Mouse (Mus musculus) stomach, embryonic 15.5 days (tissue): ENCODE measurements at regions not wholly inside any gene's neighbourhood (a gene's known extent, or its start where the extent isn't known, plus 50 kb on each side); places are given as distances from the start of the nearest gene placed in this dataset.

ENCODE experiments used
- ATAC-seq: fragments of 200-750 bp; cut with Nextera tagmentation; 2 replicates; pipeline ENCODE4 v1.8.0; 2017; ENCODE audit warnings: low read depth, moderate number of reproducible peaks, moderate TSS enrichment; ENCODE audit not compliant: insufficient read depth, low FRiP score
- H3K27ac ChIP-seq: fragments of 300-500 bp; sonication (generic); 2 replicates; pipeline ENCODE4 v1.5.1; 2015; ENCODE audit warnings: mild to moderate bottlenecking, inconsistent platforms
- H3K27me3 ChIP-seq: fragments of 300-500 bp; sonication (generic); replicated peaks from 2 replicates; pipeline ENCODE4 v1.6.1; 2015; ENCODE audit warnings: inconsistent platforms
- H3K36me3 ChIP-seq: fragments of 300-500 bp; sonication (generic); 2 replicates; pipeline ENCODE4 v1.6.1; 2015; ENCODE audit warnings: inconsistent platforms
- H3K4me1 ChIP-seq: fragments of 300-500 bp; sonication (generic); 2 replicates; pipeline ENCODE4 v1.6.1; 2015; ENCODE audit warnings: inconsistent platforms
- H3K4me2 ChIP-seq: fragments of 300-500 bp; sonication (generic); 2 replicates; pipeline ENCODE4 v1.6.1; 2015; ENCODE audit warnings: mild to moderate bottlenecking, inconsistent platforms
- H3K4me3 ChIP-seq: fragments of 300-500 bp; sonication (generic); replicated peaks from 2 replicates; pipeline ENCODE4 v1.5.1; 2015; ENCODE audit warnings: inconsistent platforms
- H3K9ac ChIP-seq: fragments of 300-500 bp; sonication (generic); 2 replicates; pipeline ENCODE4 v1.6.1; 2015; ENCODE audit warnings: inconsistent platforms
- H3K9me3 ChIP-seq: fragments of 300-500 bp; sonication (generic); 2 replicates; pipeline ENCODE4 v1.6.1; 2016; ENCODE audit warnings: inconsistent platforms
- WGBS: fragments of 180-500 bp; shearing (Covaris S2); methylation state at CpG from one replicate; pipeline ENCODE4 v1.1.7; 2015; 5-methylcytosine and 5-hydroxymethylcytosine counted together

- Histone ChIP-seq H3K9me3 (no peaks in the 10 kb centered on the region), H3K36me3 (no peaks in the 10 kb centered on the region), H3K27ac (no peak overlapping the region), H3K4me2 (no peak overlapping the region), H3K27me3 (no peaks in the 10 kb centered on the region), H3K4me3 (no peak overlapping the region), H3K9ac (no peak overlapping the region), H3K4me1 (no peaks in the 10 kb centered on the region)
- WGBS: 87% methylated on average over 3 of the region's 3 CpGs
- no peak for ATAC-seq
Observed at GRCm38 (mm10) chr9:30564765-30565680, 138.1 kb downstream of the Snx19 start.

GRCm38 (mm10) chr9:30563399-30563798 is 136.5 kb downstream of the Snx19 start:
- Histone ChIP-seq H3K27me3 (no peaks in the 10 kb centered on the region), H3K27ac (no peak overlapping the region), H3K4me3 (no peak overlapping the region), H3K36me3 (no peaks in the 10 kb centered on the region), H3K4me1 (no peaks in the 10 kb centered on the region), H3K9ac (no peak overlapping the region), H3K9me3 (no peaks in the 10 kb centered on the region), H3K4me2 (no peak overlapping the region)
- 78% methylated on average over 5 of the region's 5 CpGs for WGBS
- no peak for ATAC-seq

DNA sequence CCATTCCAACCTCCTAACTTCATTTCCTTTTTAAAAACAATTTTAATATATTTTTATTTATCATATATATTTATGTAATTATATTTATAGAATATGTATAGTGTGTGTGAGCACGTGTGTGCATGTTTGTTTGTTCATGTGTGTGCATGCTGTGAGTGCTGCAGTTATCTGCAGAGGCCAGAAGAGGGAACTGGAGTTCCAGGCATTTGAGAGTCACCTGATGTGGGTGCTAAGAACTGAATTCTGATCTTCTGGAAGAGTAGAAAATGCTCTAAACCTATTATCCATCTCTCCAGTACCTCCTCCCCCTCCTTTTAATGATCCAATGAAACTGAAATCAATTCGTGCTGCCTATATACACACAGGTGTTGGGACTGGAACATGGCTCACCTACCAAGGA is 128.0 kb downstream of the Snx19 start:
- no peaks in the 10 kb centered on the region for H3K9me3 ChIP-seq
- no peak overlapping the region for H3K4me3 ChIP-seq
- H3K27ac ChIP-seq: no peak overlapping the region
- H3K4me2 ChIP-seq: no peak overlapping the region
- no peaks in the 10 kb centered on the region for H3K27me3 ChIP-seq
- no peaks in the 10 kb centered on the region for H3K36me3 ChIP-seq
- no peak overlapping the region for H3K9ac ChIP-seq
- H3K4me1 ChIP-seq: no peaks in the 10 kb centered on the region
- WGBS: 73% methylated on average over 2 of the region's 2 CpGs
- no peak for ATAC-seq

GRCm38 (mm10) chr9:30552721-30553120 is 125.8 kb downstream of the Snx19 start:
- Histone ChIP-seq H3K36me3 (no peaks in the 10 kb centered on the region), H3K9ac (no peak overlapping the region), H3K9me3 (no peaks in the 10 kb centered on the region), H3K27me3 (no peaks in the 10 kb centered on the region), H3K4me3 (no peak overlapping the region), H3K4me1 (no peaks in the 10 kb centered on the region), H3K27ac (no peak overlapping the region), H3K4me2 (no peak overlapping the region)
- ATAC-seq: no peak
- WGBS: 84% methylated on average over 8 of the region's 8 CpGs

DNA sequence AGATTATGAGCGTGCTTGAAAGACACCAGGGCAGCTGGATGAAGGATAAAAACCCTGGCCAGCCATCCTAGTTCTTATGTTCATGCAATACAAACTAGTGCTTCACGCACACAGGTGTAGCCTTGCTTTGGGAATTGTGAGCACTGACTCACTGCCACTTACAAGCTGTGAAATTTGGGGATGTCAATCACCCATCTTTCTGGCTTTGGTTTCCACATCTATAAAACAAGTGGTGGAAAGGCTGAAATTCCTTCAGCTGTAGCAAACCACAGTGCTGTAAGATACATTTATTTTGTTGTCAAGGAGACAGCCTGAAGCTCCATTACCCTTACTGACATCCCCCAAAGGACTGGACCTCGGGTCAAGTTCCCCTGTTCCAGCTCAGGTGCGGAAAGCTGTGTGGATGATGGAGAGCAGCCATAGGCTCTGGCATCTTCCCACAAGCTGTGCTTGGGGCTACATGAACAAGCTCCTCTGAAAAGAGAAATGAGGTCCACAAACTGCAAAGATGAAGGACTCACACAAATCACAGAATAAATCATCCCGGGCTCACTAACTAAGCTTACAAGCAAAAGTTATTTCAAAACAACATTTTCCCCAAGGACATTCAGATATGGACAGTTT is 123.1 kb downstream of the Snx19 start:
- Histone ChIP-seq H3K27ac (no peak overlapping the region), H3K9me3 (no peaks in the 10 kb centered on the region), H3K4me1 (no peaks in the 10 kb centered on the region), H3K4me3 (no peak overlapping the region), H3K9ac (no peak overlapping the region), H3K36me3 (no peaks in the 10 kb centered on the region), H3K27me3 (no peaks in the 10 kb centered on the region), H3K4me2 (no peak overlapping the region)
- WGBS: 76% methylated on average over 5 of the region's 5 CpGs
- no peak for ATAC-seq

DNA sequence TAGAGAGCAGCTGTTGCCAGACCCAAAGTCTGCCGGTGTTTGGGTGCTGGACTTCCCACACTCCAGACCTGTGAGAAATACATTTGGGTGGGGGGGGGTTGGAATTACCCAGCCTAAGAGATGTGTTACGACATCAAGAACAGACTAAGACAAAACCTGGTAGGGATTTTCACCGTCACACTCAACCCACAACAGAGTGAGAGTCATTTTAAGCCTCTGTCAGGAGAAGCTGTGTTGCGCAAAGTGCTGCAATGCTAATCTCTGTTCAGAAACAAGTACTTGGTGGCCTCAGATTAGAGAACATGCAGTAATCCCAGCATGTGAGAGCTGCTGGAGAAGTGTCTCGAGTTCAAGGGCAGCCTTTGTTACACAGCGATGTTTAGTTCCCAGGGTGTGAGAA is 113.0 kb downstream of the Snx19 start:
- H3K4me1 ChIP-seq: no peaks in the 10 kb centered on the region
- ATAC-seq: no peak
- H3K9ac ChIP-seq: no peak overlapping the region
- H3K4me3 ChIP-seq: no peak overlapping the region
- H3K36me3 ChIP-seq: no peaks in the 10 kb centered on the region
- H3K27ac ChIP-seq: no peak overlapping the region
- no peak overlapping the region for H3K4me2 ChIP-seq
- WGBS: 89% methylated on average over 6 of the region's 6 CpGs
- no peaks in the 10 kb centered on the region for H3K9me3 ChIP-seq
- no peaks in the 10 kb centered on the region for H3K27me3 ChIP-seq

- WGBS: 62% methylated on average over 8 of the region's 8 CpGs
- Histone ChIP-seq H3K27me3 (no peaks in the 10 kb centered on the region), H3K4me3 (no peak overlapping the region), H3K4me1 (no peaks in the 10 kb centered on the region), H3K36me3 (no peaks in the 10 kb centered on the region), H3K4me2 (no peak overlapping the region), H3K27ac (no peak overlapping the region), H3K9ac (no peak overlapping the region), H3K9me3 (no peaks in the 10 kb centered on the region)
- no peak for ATAC-seq
Observed at GRCm38 (mm10) chr9:30536508-30537100, 109.7 kb downstream of the Snx19 start.

DNA sequence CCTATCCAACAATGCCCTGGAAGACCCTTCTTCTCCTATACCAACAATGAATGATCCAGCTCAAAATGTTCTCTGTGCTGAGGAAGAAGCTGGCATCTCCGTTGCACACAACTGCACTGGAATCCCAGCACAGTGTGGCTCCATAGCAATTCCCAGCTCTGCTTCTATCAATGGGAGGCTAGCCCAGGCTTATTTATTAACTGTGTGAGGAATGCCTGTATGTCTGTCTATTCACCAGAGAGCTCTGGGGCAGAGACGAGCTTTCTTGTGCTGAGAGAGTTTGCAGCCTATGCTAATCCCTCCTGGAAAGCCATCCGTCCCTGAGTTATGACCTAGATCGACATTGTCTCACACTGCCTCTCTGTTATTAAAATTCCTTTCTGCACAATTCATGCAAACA is 108.1 kb downstream of the Snx19 start:
- Histone ChIP-seq H3K36me3 (no peaks in the 10 kb centered on the region), H3K9ac (no peak overlapping the region), H3K27ac (no peak overlapping the region), H3K27me3 (no peaks in the 10 kb centered on the region), H3K9me3 (no peaks in the 10 kb centered on the region), H3K4me3 (no peak overlapping the region), H3K4me2 (no peak overlapping the region), H3K4me1 (no peaks in the 10 kb centered on the region)
- ATAC-seq: no peak
- WGBS: 47% methylated on average over 4 of the region's 4 CpGs

GRCm38 (mm10) chr9:30533780-30534343 is 107.0 kb downstream of the Snx19 start:
- H3K27me3 ChIP-seq: no peaks in the 10 kb centered on the region
- H3K27ac ChIP-seq: no peak overlapping the region
- H3K9ac ChIP-seq: no peak overlapping the region
- H3K9me3 ChIP-seq: no peaks in the 10 kb centered on the region
- H3K4me2 ChIP-seq: no peak overlapping the region
- no peak for ATAC-seq
- WGBS: 83% methylated on average over 11 of the region's 11 CpGs
- H3K36me3 ChIP-seq: no peaks in the 10 kb centered on the region
- no peak overlapping the region for H3K4me3 ChIP-seq
- no peaks in the 10 kb centered on the region for H3K4me1 ChIP-seq

GRCm38 (mm10) chr9:30533091-30533779 is 106.3 kb downstream of the Snx19 start:
- H3K27me3 ChIP-seq: no peaks in the 10 kb centered on the region
- 65% methylated on average over 9 of the region's 9 CpGs for WGBS
- no peak overlapping the region for H3K4me3 ChIP-seq
- H3K36me3 ChIP-seq: no peaks in the 10 kb centered on the region
- no peak overlapping the region for H3K27ac ChIP-seq
- no peaks in the 10 kb centered on the region for H3K4me1 ChIP-seq
- H3K9ac ChIP-seq: no peak overlapping the region
- H3K4me2 ChIP-seq: no peak overlapping the region
- ATAC-seq: no peak
- no peaks in the 10 kb centered on the region for H3K9me3 ChIP-seq

DNA sequence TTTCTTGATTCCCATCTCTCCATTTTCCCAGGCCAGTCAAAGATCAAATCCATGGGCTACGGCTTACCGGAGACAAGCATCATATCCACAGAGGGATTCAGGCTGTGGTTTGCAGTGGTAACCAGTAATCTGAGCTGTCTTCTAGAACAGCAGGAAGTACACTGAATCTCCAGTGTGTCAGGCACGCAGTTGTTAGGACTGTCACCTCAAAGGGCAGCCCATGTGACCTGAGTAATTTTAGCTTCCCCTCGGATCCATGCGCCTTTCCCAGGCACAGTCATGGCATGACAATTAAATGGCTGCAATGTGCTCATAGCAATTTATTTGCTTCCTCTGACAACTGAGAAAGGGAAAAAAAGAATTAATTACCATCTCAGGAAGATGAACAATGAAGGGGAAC is 98.2 kb downstream of the Snx19 start:
- H3K9ac ChIP-seq: no peak overlapping the region
- H3K4me2 ChIP-seq: no peak overlapping the region
- H3K4me1 ChIP-seq: no peaks in the 10 kb centered on the region
- no peaks in the 10 kb centered on the region for H3K36me3 ChIP-seq
- no peak overlapping the region for H3K4me3 ChIP-seq
- no peaks in the 10 kb centered on the region for H3K9me3 ChIP-seq
- ATAC-seq: no peak
- no peak overlapping the region for H3K27ac ChIP-seq
- WGBS: 71% methylated on average over 5 of the region's 5 CpGs
- no peaks in the 10 kb centered on the region for H3K27me3 ChIP-seq
